Mouse (Mus musculus): ENCODE measurements around the gene Gm8764.
"Not testable (repeated sequence)": the region's sequence is repeated elsewhere in the genome, so short reads cannot be mapped to it uniquely, and the experiment has no call there.

The Gm8764 gene

DNA sequence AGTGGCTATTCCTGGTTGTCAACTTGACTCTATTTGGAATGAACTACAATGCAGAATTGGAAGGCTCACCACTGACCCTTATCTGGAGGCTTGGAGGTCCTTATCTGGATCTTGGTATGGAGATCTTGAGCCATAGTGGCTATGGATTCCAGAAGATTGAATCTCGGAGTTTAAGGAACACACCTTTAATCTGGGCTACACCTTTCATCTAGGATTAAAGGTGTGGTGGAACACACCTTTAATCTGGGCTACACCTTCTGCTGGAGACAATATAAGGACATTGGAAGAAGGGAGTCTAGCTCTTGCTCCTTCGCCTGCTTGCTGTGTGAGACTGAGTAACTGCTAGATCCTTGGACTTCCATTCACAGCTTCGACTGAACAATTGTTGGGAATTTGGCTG lies at the start of gene Gm8764:
Gm8764 (plus strand) TSS at position 301 of the 400 bp plus-strand sequence.
- DNase-seq (ENCODE audit: low spot score), result not testable (repeated sequence)

DNA sequence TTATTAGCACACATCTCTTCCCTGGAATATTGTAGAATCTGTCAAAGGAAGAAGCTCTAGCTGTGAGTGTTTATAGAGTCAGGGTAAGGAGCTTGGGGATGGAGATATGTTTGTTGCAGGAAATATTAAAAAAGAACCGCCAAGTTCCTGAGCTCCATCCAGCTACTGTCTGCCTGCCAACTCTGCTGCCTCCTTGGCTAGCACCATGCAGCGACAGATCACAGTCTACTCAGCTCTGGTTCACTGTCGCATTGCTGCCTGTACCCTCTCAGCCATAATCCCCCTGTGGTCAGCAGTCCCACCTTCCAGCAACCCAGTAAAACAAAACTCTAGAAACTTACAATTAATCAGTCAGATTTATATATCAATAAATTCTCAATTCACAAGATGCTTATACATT lies 49.8 kb upstream of the Gm8764 start:
- DNase-seq (ENCODE audit: low spot score), result no peak

DNA sequence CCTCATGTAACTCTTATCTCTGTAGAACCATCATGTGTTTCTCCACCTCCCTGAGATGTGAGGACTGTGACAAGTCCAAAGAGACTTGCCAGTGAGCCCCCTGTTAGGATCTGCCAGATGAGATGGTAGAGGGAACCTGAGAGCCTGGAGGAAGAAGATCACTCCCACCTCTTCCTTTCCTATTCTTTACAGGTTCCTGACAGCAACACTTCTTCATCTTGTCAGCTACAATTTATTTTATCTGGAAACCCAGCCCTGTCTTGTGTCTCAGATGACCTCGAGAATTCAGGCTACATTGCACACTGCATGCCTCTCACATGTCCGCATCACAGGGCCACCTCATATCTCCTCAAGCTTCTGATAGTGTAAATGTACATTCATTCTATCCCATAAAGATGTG lies 41.5 kb upstream of the Gm8764 start:
- no peak for DNase-seq (ENCODE audit: low spot score)

DNA sequence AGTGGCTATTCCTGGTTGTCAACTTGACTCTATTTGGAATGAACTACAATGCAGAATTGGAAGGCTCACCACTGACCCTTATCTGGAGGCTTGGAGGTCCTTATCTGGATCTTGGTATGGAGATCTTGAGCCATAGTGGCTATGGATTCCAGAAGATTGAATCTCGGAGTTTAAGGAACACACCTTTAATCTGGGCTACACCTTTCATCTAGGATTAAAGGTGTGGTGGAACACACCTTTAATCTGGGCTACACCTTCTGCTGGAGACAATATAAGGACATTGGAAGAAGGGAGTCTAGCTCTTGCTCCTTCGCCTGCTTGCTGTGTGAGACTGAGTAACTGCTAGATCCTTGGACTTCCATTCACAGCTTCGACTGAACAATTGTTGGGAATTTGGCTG lies 17.1 kb upstream of the Gm8764 start, which contains the start of gene Gm21293:
Gm21293 (plus strand) TSS at position 301 of the 400 bp plus-strand sequence.
- DNase-seq (ENCODE audit: low spot score), result not testable (repeated sequence)

DNA sequence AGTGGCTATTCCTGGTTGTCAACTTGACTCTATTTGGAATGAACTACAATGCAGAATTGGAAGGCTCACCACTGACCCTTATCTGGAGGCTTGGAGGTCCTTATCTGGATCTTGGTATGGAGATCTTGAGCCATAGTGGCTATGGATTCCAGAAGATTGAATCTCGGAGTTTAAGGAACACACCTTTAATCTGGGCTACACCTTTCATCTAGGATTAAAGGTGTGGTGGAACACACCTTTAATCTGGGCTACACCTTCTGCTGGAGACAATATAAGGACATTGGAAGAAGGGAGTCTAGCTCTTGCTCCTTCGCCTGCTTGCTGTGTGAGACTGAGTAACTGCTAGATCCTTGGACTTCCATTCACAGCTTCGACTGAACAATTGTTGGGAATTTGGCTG lies 8.6 kb upstream of the Gm8764 start, which contains the start of gene Gm6763:
Gm6763 (plus strand) TSS at position 301 of the 400 bp plus-strand sequence.
- not testable (repeated sequence) for DNase-seq (ENCODE audit: low spot score)

DNA sequence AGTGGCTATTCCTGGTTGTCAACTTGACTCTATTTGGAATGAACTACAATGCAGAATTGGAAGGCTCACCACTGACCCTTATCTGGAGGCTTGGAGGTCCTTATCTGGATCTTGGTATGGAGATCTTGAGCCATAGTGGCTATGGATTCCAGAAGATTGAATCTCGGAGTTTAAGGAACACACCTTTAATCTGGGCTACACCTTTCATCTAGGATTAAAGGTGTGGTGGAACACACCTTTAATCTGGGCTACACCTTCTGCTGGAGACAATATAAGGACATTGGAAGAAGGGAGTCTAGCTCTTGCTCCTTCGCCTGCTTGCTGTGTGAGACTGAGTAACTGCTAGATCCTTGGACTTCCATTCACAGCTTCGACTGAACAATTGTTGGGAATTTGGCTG lies 8.4 kb downstream of the Gm8764 start, which contains the start of gene Gm21304:
Gm21304 (plus strand) TSS at position 301 of the 400 bp plus-strand sequence.
- DNase-seq (ENCODE audit: low spot score), result not testable (repeated sequence)

DNA sequence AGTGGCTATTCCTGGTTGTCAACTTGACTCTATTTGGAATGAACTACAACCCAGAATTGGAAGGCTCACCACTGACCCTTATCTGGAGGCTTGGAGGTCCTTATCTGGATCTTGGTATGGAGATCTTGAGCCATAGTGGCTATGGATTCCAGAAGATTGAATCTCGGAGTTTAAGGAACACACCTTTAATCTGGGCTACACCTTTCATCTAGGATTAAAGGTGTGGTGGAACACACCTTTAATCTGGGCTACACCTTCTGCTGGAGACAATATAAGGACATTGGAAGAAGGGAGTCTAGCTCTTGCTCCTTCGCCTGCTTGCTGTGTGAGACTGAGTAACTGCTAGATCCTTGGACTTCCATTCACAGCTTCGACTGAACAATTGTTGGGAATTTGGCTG lies 16.9 kb downstream of the Gm8764 start, which contains the start of gene Gm21312:
Gm21312 (plus strand) TSS at position 301 of the 400 bp plus-strand sequence.
- DNase-seq (ENCODE audit: low spot score), result not testable (repeated sequence)

DNA sequence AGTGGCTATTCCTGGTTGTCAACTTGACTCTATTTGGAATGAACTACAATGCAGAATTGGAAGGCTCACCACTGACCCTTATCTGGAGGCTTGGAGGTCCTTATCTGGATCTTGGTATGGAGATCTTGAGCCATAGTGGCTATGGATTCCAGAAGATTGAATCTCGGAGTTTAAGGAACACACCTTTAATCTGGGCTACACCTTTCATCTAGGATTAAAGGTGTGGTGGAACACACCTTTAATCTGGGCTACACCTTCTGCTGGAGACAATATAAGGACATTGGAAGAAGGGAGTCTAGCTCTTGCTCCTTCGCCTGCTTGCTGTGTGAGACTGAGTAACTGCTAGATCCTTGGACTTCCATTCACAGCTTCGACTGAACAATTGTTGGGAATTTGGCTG lies 25.4 kb downstream of the Gm8764 start, which contains the start of gene Gm20765:
Gm20765 (plus strand) TSS at position 301 of the 400 bp plus-strand sequence.
- not testable (repeated sequence) for DNase-seq (ENCODE audit: low spot score)

DNA sequence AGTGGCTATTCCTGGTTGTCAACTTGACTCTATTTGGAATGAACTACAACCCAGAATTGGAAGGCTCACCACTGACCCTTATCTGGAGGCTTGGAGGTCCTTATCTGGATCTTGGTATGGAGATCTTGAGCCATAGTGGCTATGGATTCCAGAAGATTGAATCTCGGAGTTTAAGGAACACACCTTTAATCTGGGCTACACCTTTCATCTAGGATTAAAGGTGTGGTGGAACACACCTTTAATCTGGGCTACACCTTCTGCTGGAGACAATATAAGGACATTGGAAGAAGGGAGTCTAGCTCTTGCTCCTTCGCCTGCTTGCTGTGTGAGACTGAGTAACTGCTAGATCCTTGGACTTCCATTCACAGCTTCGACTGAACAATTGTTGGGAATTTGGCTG lies 33.9 kb downstream of the Gm8764 start, which contains the start of gene Gm4340:
Gm4340 (plus strand) TSS at position 301 of the 400 bp plus-strand sequence.
- DNase-seq (ENCODE audit: low spot score), result not testable (repeated sequence)

DNA sequence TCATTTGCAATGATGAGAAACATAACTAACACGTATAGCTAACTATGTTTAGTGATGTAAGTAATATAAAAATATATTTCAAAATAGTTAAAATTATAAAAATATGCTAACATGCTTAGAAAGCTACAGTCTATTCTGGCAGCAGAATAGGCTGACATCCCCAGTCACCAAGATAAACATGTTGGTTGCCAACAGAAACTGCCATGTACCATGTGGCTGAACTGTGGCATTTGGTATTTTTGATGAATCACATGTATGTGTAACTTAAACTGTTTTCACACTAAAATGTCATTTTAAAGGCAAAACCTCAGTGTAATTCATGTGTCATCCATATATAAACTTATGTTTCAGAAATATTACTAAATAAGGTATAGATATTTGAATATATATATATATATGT lies 49.8 kb downstream of the Gm8764 start:
- DNase-seq (ENCODE audit: low spot score), result no peak

DNA sequence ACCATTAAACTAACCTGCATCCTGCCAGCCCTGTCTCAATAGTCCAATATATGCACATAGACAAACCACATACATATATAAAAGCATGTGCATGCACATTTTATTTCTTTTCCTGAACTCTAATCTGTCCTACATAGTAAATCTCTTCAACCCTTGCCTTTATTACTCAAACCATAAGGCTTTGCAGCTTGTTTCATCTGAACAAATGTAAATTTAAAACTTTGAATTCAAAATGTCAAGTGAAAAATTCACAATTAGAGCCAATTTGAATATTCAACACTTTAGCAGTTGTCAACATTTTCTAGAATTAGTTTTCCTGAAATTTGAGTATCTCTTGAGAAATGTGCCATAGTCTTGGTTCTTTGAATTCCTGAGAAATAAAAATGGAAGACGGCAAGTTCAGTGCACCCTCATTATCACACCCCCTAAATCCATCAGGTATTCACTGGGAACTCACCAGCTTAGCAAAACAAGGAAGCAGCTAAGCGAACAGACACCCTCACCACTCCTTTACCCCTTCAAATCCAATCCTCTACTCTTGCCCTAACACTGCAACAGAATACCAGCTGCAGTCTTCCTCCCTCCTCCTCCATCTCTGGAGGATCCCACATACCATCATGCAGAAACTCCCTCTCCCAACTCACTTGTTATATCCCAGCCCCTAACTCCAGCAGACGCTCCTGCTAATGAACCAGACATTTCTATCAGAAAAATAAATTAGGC lies 50.6 kb downstream of the Gm8764 start:
- no peak for DNase-seq (ENCODE audit: low spot score)

Data from layer of hippocampus, adult 9-10 months (tissue).